21 mouse cellular contexts compared by ENCODE assay signal in genomic region chr1:63828174-63828844, GRCm38 (mm10). TPM values are rescaled to one million over a fixed set of nuclear protein-coding genes. Genes with fewer than 3 reads are reported as not detected.
DNase-seq lines count a peak whose midpoint lies in the region; ATAC-seq lines count a peak whose summit lies in the region.
"Had no signal": no experiment of that assay in that cellular context is flagged by ENCODE, and none has a peak within 500 bp of the region (broad histone marks: within the 10 kb centered on the region; RNA-seq: fewer than 3 reads in every experiment).

No protein-coding gene starts in this region.

- DNase-seq in embryonic facial prominence, embryonic 14.5 days (ENCODE audit: low spot score), result no peak
- no peak for DNase-seq in embryonic facial prominence, embryonic 10.5 days (ENCODE audit: low spot score)
- DNase-seq in hindbrain, embryonic 10.5 days (ENCODE audit: low spot score), result peak; percentile 72
- no peak for DNase-seq in left cerebral cortex, postnatal 10 days (ENCODE audit: extremely low spot score in 1 of 2, low spot score in 2 of 2)
- no peak for DNase-seq in heart, adult 18-20 months
- no peak for DNase-seq in right cerebral cortex, adult 2 months (ENCODE audit: low spot score in 2 of 2)
- no peak for DNase-seq in urinary bladder, postnatal 25 days (ENCODE audit: low spot score)
- DNase-seq: cerebellum, postnatal 14 days; kidney, postnatal 25 days; right cerebral cortex, postnatal 25 days; thymus, adult 2 months had no signal

- no peak overlapping the region for H3K4me2 ChIP-seq in embryonic facial prominence, embryonic 14.5 days (ENCODE audit: low read depth, low read length)
- no peak overlapping the region for H3K4me2 ChIP-seq in midbrain, embryonic 12.5 days (replicated peaks)
- H3K4me2 ChIP-seq: embryonic facial prominence, embryonic 15.5 days; liver, embryonic 12.5 days had no signal

- intact Hi-C loops in left cerebral cortex, postnatal 10 days (cut with DNase I), result no loop called here

- no peaks in the 10 kb centered on the region for H3K36me3 ChIP-seq in embryonic facial prominence, embryonic 14.5 days (ENCODE audit: control insufficient read depth, insufficient read depth, low read length)
- H3K36me3 ChIP-seq in embryonic facial prominence, embryonic 10.5 days (replicated peaks), result no peaks in the 10 kb centered on the region
- H3K36me3 ChIP-seq in hindbrain, embryonic 10.5 days, result no peaks in the 10 kb centered on the region
- no peaks in the 10 kb centered on the region for H3K36me3 ChIP-seq in midbrain, embryonic 12.5 days
- H3K36me3 ChIP-seq: embryonic facial prominence, embryonic 15.5 days; liver, embryonic 12.5 days had no signal

- WGBS in embryonic facial prominence, embryonic 14.5 days, result 81% methylated on average over 5 of the region's 5 CpGs
- WGBS in embryonic facial prominence, embryonic 10.5 days, result 83% methylated on average over 5 of the region's 5 CpGs
- 45% methylated on average over 5 of the region's 5 CpGs for WGBS in hindbrain, embryonic 10.5 days
- 41% methylated on average over 5 of the region's 5 CpGs for WGBS in midbrain, embryonic 12.5 days

- peak; percentile 26; the same call in 1 of the 2 replicates for ATAC-seq in embryonic facial prominence, embryonic 14.5 days (ENCODE audit: low read depth)
- ATAC-seq in midbrain, embryonic 12.5 days (ENCODE audit: low FRiP score, low read depth), result peak; percentile 81
- ATAC-seq: intestine, embryonic 16.5 days; liver, embryonic 12.5 days; Patski had no signal

- H3K4me3 ChIP-seq in embryonic facial prominence, embryonic 14.5 days (ENCODE audit: low read depth, low read length), result no peak overlapping the region
- no peak overlapping the region for H3K4me3 ChIP-seq in embryonic facial prominence, embryonic 10.5 days
- H3K4me3 ChIP-seq in hindbrain, embryonic 10.5 days, result no peak overlapping the region
- no peak overlapping the region for H3K4me3 ChIP-seq in midbrain, embryonic 12.5 days
- H3K4me3 ChIP-seq: embryonic facial prominence, embryonic 15.5 days; liver, embryonic 12.5 days had no signal

- no peak overlapping the region for H3K9ac ChIP-seq in embryonic facial prominence, embryonic 14.5 days (ENCODE audit: low read depth, low read length)
- H3K9ac ChIP-seq in midbrain, embryonic 12.5 days (replicated peaks), result no peak overlapping the region
- H3K9ac ChIP-seq: embryonic facial prominence, embryonic 15.5 days; liver, embryonic 12.5 days had no signal

- no peaks in the 10 kb centered on the region for H3K27me3 ChIP-seq in embryonic facial prominence, embryonic 14.5 days (replicated peaks; ENCODE audit: control insufficient read depth, insufficient read depth, low read length)
- H3K27me3 ChIP-seq in embryonic facial prominence, embryonic 10.5 days (replicated peaks; ENCODE audit: low read depth, poor library complexity, severe bottlenecking), result no peaks in the 10 kb centered on the region
- no peaks in the 10 kb centered on the region for H3K27me3 ChIP-seq in hindbrain, embryonic 10.5 days (ENCODE audit: insufficient read depth, poor library complexity, severe bottlenecking)
- no peaks in the 10 kb centered on the region for H3K27me3 ChIP-seq in midbrain, embryonic 12.5 days
- H3K27me3 ChIP-seq: embryonic facial prominence, embryonic 15.5 days; liver, embryonic 12.5 days had no signal

- H3K27ac ChIP-seq in embryonic facial prominence, embryonic 14.5 days (replicated peaks; ENCODE audit: low read depth, low read length), result no peak overlapping the region
- H3K27ac ChIP-seq in embryonic facial prominence, embryonic 10.5 days (replicated peaks), result no peak overlapping the region
- 0 out of 2 replicates have a peak overlapping the region, but pooled peaks have one; percentile 17 for H3K27ac ChIP-seq in hindbrain, embryonic 10.5 days
- H3K27ac ChIP-seq in midbrain, embryonic 12.5 days (replicated peaks), result peak overlapping the region; percentile 42
- H3K27ac ChIP-seq: embryonic facial prominence, embryonic 15.5 days; liver, embryonic 12.5 days had no signal

- H3K4me1 ChIP-seq in embryonic facial prominence, embryonic 14.5 days (ENCODE audit: control insufficient read depth, insufficient read depth, low read length), result no peaks in the 10 kb centered on the region
- no peaks in the 10 kb centered on the region for H3K4me1 ChIP-seq in embryonic facial prominence, embryonic 10.5 days
- H3K4me1 ChIP-seq in hindbrain, embryonic 10.5 days (replicated peaks), result peaks cover 29% of the 10 kb centered on the region
- peaks cover 19% of the 10 kb centered on the region for H3K4me1 ChIP-seq in midbrain, embryonic 12.5 days
- H3K4me1 ChIP-seq: embryonic facial prominence, embryonic 15.5 days; liver, embryonic 12.5 days had no signal

- no peaks in the 10 kb centered on the region for H3K9me3 ChIP-seq in embryonic facial prominence, embryonic 14.5 days (ENCODE audit: control insufficient read depth, low read length)
- H3K9me3 ChIP-seq in embryonic facial prominence, embryonic 10.5 days, result no peaks in the 10 kb centered on the region
- no peaks in the 10 kb centered on the region for H3K9me3 ChIP-seq in hindbrain, embryonic 10.5 days
- no peaks in the 10 kb centered on the region for H3K9me3 ChIP-seq in midbrain, embryonic 12.5 days
- H3K9me3 ChIP-seq: embryonic facial prominence, embryonic 15.5 days; liver, embryonic 12.5 days had no signal

RNA-seq across cellular contexts. Expression of gene 4933402D24Rik, which starts 59.2 kb away (rescaled TPM):
- polyA plus RNA-seq in embryonic facial prominence, embryonic 14.5 days (2014; fragmentation: Nextera tagmentation; extraction: Ambion mirVana), result 0.26 and 0.43 TPM in 2 replicates
- 0.27 and 0.33 TPM in 2 replicates for polyA plus RNA-seq in embryonic facial prominence, embryonic 10.5 days (2016; fragmentation: Nextera tagmentation; extraction: Ambion mirVana)
- polyA plus RNA-seq in hindbrain, embryonic 10.5 days (2016; fragmentation: Nextera tagmentation; extraction: Ambion mirVana), result 0.14 and 0.41 TPM in 2 replicates
- 0.19 and 0.25 TPM in 2 replicates for polyA plus RNA-seq in midbrain, embryonic 12.5 days (2016; fragmentation: Nextera tagmentation; extraction: Ambion mirVana)
- total RNA-seq in left cerebral cortex, postnatal 10 days (2021), result under 1 TPM; 0.19 to 0.59 TPM
- total RNA-seq in heart, adult 18-20 months (2021), result not detected
- total RNA-seq: gastrocnemius, postnatal 4 days; left cerebral cortex, postnatal 25 days; megakaryocyte-erythroid progenitor cell, adult 5-6 weeks; neutrophil, adult 5-6 weeks had no signal
- polyA plus RNA-seq: liver, embryonic 12.5 days; lung, embryonic 16.5 days; thymus, adult 2 months had no signal

Comparison
In these comparisons a context has a peak if more than half of its experiments do, and no peak if none do; other contexts are left out.
1. H3K27ac ChIP-seq: peak in hindbrain, embryonic 10.5 days (single experiment) and midbrain, embryonic 12.5 days (single experiment); none in embryonic facial prominence, embryonic 14.5 days (single experiment) and embryonic facial prominence, embryonic 10.5 days (single experiment).